Mouse (Mus musculus): ENCODE results near the gene Slc30a6.
"Not testable (repeated sequence)": the region's sequence is repeated elsewhere in the genome, so short reads cannot be mapped to it uniquely, and the experiment has no call there.

Slc30a6 gene

DNA sequence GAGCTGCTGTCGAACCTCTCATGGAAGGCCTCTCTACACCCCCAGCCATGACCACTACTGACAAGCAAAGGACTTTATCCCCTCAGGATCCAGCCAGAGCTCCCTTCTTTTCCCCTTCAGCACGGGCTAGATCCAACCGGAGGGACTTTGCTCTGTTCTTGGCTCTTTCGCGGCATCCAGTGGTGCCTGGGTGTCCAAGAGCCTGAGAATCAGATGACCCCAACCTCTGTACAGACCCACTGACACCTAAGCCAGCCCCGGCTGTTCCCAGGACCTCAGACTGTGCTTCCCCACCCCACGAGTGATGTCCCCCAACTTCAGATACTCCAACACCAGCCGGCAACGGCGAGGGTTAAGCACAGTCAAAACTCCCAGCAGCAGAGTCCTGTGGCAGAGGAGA is 54.4 kb downstream of the Slc30a6 start:
- no peak for DNase-seq (ENCODE audit: low read depth, low spot score)

GRCm38 (mm10) chr17:74453928-74454327 is 58.5 kb downstream of the Slc30a6 start:
- no peak for DNase-seq (ENCODE audit: low read depth, low spot score)

- no peak for DNase-seq (ENCODE audit: low read depth, low spot score)
Observed at GRCm38 (mm10) chr17:74454660-74455059, 59.3 kb downstream of the Slc30a6 start.

DNA sequence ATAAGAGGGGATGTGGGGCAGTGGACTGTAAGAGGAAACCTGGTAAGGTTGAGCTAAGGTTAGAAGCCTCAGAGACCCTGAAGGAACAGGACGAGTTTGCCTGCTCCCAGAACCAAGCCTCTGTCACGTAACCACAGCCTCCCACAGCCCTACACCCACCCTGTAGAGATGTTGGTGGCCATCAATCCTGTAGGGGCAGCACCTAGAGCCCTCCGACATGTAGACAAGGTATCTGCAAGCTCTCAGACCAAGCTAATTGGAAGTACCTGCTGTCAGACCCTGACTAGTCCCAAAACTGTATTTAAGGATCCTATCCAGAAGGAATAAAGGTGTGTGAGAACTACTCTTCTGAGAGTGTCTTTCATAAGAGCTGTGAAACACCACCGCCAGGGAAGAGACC is 60.0 kb downstream of the Slc30a6 start:
- no peak for DNase-seq (ENCODE audit: low read depth, low spot score)

GRCm38 (mm10) chr17:74456825-74457224 is 61.4 kb downstream of the Slc30a6 start:
- DNase-seq (ENCODE audit: low read depth, low spot score): no peak

GRCm38 (mm10) chr17:74457972-74458677 is 62.7 kb downstream of the Slc30a6 start:
- DNase-seq (ENCODE audit: low read depth, low spot score): no peak

GRCm38 (mm10) chr17:74458711-74459408 is 63.5 kb downstream of the Slc30a6 start, which contains the start of gene Nlrc4:
Gene Nlrc4, minus strand, starts transcription at chr17:74459142.
- no peak for DNase-seq (ENCODE audit: low read depth, low spot score)

GRCm38 (mm10) chr17:74463510-74463909 is 68.1 kb downstream of the Slc30a6 start:
- no peak for DNase-seq (ENCODE audit: low read depth, low spot score)

DNA sequence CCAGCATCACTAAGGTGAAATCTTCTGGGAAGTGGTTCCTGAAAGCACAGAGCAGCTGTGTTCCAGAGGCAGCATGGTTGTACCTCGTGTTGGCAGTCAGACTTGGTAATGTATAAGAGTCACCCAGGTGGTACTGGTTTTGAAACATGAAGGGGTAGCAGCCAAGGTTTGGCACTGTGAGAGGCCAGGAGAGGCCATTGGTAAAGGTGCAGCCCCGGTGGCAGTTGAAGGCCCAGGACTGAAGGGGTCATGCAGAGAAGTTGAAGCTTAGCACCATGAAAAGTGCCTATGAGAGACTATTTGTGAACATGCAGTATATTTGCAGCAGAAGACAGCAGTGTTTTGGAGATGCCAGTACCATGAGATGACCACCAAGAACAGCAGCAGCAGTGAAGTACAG is 72.6 kb downstream of the Slc30a6 start:
- DNase-seq (ENCODE audit: low read depth, low spot score): not testable (repeated sequence)

DNA sequence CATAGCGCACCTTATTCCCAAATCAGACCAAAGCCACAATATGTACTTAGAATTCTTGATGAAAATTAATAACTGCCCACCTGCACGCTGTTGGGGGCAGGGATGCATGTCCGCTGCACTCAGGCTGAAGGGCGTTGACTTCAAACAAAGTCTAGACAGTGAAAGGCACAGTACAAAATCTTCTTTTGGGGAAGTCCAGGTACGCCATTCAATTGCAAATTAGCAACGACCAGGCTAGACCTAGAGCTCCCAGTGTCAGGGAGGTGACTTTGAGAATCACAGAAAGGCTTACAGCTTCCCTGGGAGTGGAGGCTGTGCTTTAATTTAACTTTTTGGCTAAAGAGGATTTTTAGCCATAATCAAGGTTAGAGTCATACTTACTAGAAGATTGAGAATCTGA is 74.7 kb downstream of the Slc30a6 start:
- not testable (repeated sequence) for DNase-seq (ENCODE audit: low read depth, low spot score)
